Mouse (Mus musculus) megakaryocyte-erythroid progenitor cell, adult 5-6 weeks (primary cell): ENCODE results near the gene Camta1. TPM values are rescaled to one million over a fixed set of nuclear protein-coding genes. Genes with fewer than 3 reads are reported as not detected.

Source experiments
- ATAC-seq: replicated peaks from 2 replicates; pipeline ENCODE4 v1.8.0; 2016; ENCODE audit warnings: mild to moderate bottlenecking, inconsistent platforms; ENCODE audit not compliant: severe bottlenecking, poor library complexity, low FRiP score, low TSS enrichment
- total RNA-seq, 2 experiments: library from RNA; stranded (forward) in 1 of 2; stranded (reverse) in 1 of 2; fragments of 200-1000, 215-1000 nt in 1 of 2; fragments of >200 nt in 1 of 2; fragmentation: Nextera tagmentation in 1 of 2; gene quantifications; 2 replicates each; pipeline ENCODE4 v1.2.3; 2014 to 2017

Gene Camta1
- total RNA-seq, 2 experiments from 2014 or later, result 52.1 to 68.4 TPM

DNA sequence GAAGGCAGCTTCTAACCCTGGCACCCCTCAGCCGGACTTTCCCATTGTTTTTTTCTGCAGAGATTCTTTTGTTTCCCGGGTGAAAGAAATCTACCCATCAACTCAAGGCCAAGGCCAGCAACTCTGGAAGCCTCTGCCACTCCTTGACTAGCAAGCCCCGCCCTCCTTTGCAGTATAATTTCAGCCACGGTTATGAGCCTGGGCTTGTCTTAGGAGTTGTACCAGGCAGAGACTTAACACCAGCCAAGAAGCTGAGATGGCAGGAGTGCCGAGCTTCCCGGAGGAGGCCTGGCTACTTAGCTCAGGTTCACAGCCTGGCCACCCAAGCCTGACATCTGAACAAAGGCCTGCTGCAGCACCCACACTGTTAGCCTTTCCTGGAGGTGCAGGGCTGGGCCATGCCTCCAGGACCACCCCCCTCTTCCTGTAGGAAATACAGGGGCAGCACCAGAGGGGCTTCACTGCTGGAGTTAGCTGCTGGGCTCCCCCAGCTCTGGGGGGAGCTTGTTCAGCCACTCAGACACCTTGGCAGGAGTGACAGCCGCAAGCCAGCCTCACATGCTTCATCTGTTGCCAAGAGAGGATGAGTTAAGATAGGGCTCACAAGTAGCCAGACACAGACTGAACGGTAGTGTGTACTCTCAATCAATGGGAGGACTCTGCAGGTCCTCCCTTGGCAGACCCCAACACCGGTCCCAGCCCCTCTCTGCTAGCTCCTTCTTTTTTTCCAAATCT is 730.8 kb downstream of the Camta1 start:
- no peak for ATAC-seq

DNA sequence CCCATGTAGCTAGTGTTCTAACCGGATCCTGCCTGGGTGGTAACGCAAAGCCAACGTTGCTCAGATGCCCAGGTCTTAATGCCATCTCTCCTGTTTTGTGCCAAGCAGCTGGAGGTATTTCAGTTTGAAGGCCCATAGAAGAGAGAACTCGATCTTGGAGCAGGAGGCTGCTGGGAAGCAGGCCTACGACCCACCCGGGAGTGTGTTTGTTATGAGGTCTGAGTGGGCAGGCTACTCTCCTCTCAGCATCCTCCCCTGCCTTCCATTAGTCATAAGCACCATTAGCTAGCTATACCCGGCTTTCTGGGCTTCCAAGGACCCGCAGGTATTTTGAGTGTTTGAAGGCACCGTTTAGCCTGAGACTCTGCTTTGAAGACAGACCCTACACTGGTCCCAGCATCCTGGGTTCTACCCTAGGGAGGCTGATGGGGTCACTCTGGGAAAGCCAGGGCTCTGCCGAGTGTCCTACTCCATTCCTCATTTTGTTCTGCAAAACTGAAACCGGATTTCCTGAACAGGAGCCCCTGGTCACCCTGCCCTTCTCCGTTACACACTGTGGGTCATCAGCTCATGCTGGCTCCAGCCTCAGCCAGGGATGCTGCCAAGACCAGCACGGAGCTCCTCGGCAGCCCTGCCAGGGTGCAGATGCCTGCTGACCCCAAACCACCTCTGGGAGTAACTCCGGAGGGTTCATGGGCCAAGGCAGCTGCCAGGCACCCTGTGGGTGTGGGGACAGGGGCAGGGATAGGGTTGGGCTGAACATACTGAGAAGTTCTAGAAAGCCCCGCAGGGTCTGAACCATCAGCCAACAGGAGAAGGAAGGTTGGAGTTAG is 731.7 kb downstream of the Camta1 start:
- ATAC-seq, result no peak

DNA sequence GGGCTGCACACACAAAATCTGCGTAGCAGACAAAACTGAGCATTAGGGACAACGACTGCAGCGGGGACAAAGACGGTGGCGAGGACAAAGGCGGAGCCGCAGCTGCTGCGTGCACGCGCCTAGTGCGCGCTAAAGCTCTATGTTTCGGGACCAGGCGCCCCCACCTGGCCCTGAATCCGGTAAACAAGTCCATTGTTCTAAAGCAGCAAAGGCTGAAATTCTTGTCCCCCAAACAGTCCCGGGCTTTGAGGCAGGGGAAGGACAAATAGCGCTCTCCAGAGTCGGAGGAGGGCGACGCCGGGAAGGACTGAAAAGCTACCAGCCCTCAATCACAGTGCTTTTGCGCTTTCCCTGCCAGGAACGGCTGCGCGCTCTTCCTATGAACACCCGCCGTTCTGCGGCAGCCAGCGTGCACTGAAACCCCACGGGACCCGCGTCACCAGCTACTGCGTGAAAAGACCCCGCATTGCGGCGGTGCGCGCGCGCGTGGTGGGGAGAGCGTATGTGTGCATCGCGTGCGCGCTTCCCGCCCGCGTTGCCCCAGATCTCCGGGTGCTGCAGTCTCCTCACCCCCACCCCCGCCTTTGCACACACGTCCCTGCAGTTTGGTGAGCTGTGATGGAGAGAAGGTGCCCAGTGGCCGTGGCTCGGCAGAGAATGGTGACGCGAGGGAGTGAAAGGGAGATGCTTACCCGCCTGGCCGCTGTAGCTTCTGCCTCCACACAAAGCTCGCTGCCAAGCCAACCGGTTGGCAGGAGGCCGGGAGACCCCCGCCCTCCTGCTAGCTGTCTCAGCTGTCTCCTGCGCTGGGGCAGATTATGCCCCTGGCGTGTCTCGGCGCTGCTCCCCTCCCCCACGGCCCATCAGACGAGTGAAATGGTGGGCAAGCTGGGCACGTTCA is 732.8 kb downstream of the Camta1 start:
- ATAC-seq, result no peak

DNA sequence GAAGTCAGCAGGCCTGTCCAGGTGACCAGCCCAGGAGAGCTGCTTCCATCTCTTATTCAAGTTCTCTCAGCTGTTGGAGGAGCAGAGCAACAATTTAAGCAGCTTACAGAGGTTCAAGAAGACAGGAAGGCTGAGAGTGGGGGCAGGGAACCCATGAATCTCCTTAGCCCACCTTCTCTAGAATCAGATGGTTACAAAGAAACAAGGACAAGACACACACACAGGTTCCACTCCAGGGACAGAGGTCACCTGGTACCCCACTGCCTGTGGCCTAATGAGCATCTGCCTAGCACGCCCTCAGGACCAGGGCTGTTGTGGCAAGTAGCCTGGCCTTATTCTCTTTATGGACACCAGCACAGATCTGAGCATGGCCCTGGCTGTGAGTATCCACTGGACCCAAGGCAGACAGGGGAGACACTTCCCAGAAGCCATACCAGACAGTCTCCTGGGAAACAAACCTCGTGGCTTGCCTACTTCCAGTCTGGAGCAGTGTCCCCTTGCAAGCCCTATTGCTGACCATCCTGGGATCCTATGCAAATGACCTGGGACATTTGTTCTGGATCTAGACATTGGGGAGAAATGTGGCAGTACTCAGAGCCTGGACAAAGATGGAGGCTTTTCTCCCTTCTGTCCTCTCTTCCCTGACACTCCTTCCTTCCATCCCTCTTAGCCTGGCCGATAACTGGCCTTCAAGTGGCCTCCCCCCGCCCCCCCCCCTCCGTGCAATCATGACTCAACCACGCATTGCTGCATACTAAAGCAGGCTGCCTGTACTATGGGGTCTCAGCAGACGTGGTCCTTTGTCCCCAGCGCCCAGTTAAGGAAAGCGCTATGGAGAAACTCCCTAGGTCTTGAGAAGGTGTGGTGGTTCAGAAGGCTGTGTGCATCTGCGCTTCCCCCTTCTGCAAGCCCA is 733.8 kb downstream of the Camta1 start:
- no peak for ATAC-seq

DNA sequence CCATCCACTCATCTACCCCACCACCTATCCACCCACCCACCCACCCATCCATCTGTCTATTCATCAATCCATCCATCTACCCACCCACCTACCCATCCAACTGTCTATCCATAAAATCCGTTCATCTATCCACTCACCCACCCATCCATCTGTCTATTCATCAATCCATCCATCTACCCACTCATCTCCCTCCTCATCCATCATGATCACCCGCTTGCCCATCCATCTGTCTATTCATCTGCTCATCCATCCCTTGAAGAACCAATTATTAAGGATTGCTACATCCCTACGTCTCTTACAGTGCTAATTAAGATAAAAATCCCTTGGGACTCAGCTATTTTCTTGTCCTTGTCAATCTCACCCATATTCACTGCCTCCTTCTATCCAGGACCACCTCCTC is 742.8 kb downstream of the Camta1 start:
- no peak for ATAC-seq

DNA sequence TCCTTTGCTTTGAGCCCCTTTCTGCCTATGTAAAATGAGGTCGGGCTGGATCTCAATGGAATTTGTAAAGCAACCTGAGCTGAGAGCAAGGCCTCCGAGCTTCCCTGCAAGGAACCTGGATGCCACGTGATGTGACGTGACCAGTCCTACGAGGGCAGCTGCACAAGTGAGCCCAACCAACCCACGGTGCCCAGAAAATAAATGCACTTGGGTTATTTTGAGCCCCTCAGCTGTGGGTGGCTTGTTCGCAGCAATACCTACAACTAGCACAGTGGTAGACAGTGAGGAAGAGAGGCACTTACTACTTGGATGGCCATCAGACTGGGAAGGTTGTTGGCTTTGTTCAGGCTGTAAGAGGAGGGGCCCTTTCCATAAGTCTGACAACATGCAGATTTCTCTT is 747.1 kb downstream of the Camta1 start:
- no peak for ATAC-seq

DNA sequence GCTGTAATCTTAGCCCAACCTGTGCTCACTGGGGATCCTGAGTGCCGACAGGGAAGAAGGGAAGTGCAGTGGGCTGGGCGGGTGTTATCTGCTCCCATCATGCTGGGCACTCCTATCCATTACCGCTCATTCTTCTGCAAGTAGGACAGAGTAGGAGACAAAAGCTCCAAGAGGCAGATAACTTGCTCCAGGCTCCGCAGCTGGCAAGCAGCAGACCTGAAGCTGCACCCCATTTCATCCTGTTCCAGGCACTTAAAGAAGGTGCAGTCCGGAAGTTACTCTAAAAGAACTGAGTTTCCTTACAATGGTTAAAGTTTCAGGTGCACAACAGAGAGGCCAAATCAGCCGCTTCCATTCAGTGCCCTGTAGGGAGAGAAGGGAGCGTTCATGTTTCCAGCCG is 750.5 kb downstream of the Camta1 start:
- ATAC-seq, result no peak

DNA sequence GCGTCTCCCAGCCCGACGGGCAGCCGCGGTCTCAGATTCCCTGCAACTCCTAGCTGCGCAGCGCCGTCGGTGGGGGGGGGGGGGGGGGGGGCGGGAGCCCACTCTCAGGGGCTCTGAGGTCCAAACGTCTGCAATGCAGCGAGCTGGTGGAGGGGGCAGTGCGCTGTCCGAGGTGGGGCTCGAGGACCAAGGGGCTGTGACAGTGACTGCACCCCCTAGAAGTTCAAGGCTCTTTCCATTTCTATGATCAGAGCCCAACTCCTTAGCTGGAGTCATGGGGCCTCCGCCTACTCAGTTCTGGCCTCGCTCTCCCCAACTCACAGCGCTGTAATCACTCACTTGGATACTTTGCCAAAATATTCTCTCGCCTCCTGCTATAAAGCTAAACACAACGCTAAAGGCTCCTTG is 752.8 kb downstream of the Camta1 start:
- no peak for ATAC-seq

DNA sequence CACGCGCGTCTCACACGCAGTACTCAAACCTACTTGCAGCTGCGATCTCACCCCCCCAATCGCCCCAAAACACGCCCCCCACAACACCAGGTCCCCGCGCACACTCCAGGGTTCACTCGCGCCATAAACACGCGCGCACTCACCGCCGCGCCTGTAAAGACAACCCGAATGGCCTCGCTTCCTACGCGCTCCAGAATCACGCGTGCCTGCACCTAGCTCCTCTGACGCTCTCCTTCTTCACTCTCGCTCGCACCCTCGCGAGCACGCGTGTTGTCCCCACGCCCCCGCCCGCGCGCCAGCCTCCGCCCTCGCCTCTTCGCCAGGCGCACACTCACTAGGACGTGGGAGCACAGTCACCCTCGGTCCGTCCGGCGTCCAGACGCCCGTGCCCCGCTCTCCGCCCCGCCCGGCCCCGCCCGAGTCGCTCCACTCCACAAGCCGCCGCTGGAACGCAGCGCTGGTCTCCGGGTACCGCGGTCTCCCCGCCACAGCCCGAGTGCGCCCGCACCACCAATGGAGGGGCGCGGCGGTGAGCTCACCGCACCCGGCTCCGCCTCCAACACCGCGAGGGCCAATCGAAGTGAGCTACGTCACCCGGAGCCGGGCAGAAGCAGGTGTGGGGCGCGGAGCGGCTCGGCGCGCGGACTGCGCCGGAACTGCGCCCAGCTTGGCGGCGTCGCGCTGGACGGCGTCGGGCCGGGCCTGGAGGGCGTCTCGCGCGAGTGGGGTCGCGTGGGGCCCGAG is 753.5 kb downstream of the Camta1 start:
- peak; percentile 99 for ATAC-seq

DNA sequence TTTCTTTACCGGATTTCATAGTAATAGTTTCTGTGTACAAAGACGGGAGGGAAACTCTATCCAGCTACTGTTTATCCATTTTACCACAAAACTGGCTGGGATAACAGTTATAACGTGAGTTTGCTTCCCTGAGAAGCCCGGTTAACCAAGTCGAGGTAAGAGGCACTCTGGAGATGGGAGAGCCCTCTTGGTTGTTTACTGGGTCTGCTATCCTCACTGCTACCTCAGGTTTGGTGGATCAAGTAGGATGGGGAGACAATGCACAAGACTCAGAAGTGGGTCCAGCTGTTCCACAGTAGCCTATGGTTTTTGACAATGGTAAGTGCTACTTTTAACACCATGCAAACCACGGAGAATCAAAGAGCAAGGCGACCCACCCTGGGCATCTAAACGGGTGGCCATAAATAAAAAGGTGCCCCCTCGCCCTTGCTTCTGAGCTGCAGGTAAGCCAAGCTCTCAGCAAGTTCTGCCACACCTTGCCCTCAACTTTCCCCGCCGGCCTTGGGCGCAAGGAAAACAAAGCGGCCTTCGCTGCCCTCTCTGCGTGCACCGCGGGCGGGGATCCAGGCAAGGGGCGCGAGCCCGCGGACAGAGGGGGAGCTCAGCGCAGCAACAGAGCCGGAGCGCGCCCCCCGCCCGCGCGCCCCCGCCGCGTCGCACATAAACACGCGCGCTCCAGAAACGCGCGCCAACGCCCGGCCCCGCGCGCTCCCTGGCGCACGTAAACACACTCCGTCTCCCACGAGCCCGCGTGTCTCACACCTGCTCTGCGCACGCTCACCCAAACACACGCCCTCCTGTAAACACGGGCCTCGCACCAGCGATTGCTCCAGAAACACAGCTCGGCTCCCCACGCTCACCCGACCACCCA is 754.3 kb downstream of the Camta1 start:
- ATAC-seq, result no peak

DNA sequence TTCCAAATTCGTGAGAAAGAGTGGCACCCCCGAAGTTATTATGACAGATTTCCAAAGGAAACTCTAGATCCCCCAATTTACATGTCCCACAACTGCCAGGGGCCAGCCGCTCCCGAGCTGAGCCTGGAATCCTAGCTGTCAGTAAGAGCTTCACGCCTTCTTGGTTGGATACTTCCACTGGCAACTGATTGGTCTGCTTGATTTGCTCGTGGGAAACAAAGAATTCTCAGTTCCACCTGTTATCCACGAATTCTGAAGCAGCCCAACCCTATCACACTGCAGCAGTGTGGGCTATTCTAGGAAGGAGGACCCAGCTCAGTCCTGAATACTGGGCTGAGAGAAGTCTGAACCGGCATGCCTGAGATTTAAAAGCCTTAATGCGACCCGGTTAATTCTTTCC is 755.2 kb downstream of the Camta1 start:
- ATAC-seq, result no peak

DNA sequence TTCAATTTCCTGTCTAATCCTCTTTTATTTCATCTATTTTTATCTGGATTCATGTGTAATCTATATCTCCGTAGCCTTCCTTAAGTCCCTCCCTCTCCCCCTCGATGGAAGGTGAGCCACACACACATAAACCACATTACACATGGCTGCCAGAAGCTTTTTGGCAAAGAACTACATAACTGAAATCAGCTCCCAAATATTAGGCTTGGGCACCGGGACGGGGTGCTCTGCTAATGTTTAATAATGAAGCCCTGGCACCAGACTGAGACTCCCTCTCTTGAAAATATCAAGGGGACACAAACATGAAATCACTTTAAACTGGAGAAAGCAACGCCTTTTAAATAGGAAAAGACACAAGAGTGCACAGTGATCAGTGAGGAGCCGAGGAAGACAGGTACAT is 755.8 kb downstream of the Camta1 start:
- no peak for ATAC-seq

DNA sequence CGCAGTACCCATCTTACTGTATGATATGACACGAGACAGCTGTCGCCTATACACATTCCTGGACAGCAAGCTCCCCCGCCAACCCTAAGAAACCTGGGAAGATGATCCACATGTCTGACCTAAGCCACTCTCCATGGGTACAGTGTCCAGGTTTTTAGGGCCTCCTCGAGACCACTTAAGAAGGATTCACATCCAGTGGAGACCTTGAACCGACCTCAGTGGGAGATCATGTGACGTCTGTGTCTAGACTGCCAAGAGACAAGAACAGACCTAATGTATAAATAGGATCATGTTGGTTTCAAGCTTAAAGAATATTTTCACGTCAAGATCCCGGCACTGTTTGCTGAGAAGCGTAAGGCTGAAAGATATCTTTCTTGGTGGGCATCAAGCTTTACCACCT is 757.5 kb downstream of the Camta1 start:
- ATAC-seq, result no peak

DNA sequence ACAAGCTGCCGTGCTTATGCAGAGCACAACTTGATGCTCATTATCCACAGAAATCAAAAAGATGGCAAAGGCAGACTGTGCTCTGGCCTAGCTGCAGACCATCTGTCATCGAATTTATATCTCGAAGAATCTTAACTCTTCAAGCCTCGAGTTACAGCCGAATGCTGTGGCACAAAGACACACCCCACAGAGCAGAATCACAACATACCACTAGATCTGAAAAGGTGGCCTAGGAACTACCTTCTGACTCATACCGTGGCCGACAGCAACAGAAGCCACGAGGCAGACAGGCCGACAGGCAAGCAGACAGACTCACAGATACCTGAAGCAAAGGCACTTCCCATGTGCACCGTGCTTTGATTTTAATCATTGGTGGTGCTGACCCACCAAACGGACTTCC is 758.0 kb downstream of the Camta1 start:
- ATAC-seq, result no peak

DNA sequence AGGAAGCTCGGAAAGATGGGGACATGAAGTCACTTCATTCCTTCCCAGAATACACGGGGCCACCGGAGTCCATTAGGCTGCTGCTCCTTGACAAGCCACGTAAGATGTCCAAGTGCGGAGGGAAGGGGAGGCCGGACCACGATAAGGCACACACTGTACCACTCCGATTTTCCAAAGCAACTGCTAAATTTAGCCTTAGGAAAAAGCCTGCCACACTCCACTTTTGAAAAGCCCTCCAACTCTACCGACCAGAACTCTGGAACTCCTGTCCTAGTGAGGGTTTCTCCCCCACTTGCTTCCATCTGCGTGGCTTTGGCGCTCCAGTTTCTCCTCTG is 764.6 kb downstream of the Camta1 start:
- no peak for ATAC-seq

DNA sequence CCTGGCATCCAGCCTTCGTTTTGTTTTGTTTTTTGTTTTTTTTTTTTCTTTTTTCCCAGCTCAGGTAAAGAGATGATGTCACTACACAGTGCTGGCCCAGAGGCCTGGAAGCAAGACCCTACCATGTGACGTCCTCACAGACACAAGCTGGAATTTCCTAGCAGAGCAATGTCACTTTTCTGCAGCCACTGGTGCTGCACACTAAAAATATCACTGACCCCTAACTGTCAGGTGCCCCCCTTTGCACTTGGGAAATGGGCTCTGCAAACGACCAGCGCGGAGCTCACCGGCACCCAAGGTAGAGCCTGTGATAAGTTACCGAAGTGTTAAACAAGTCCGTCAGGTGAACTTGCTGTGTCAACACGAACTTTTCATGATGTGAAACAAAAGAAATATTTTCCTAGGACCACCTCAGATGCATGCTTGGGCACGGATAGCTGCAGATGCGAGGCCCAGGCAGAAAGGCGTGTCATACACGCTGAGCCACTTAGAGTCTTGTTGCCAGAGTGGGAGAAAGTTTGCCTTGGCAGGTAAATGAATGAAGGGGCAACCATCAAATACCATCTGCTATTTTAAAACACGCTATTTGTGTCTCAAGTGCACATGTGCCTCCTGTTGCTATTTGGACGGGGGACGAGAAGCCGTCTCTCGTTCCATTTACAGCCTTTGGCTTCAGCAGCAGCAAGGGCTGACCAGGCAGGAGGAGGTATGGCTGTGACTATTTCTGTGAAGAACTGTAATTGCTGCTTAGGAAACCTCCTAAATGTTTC is 765.2 kb downstream of the Camta1 start:
- no peak for ATAC-seq

DNA sequence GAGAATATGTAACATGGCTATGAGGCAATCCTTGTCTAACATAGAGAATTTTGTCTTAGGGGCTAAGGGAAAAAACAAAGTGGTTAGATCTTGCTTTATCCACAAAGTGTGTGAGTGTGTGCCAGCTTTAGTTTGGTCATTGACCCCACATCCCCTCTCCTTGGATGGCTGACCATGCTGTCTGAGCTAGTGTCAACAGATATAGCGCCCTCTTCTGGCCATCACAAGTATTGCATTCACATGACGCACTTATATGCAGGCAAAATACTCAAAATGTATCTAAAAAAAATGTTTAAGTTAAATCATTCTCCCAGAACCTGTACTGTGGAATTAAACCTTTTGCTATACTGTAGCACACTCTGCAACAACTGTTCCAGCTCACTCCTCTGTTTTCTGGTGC is 766.5 kb downstream of the Camta1 start:
- 0 out of 2 replicates have a peak, but pooled peaks have one; percentile 37 for ATAC-seq
